Mouse (Mus musculus) yolk sac, embryonic 10.5 days (tissue): ENCODE measurements around the gene Fbh1.
"Not testable (repeated sequence)": the region's sequence is repeated elsewhere in the genome, so short reads cannot be mapped to it uniquely, and the experiment has no call there.

Experiments used
- DNase-seq: peaks from one replicate; pipeline ENCODE4 v3.0.0-alpha.2; 2017; ENCODE audit warnings: low spot score

Gene Fbh1

GRCm38 (mm10) chr2:11718573-11718972, 58.8 kb downstream of the Fbh1 start:
- DNase-seq: no peak

GRCm38 (mm10) chr2:11714535-11714934, 62.8 kb downstream of the Fbh1 start:
- no peak for DNase-seq

- no peak for DNase-seq
Observed at GRCm38 (mm10) chr2:11713021-11713420, 64.4 kb downstream of the Fbh1 start.

- no peak for DNase-seq
Observed at GRCm38 (mm10) chr2:11712483-11712990, 64.8 kb downstream of the Fbh1 start.

GRCm38 (mm10) chr2:11710101-11710500, 67.3 kb downstream of the Fbh1 start:
- not testable (repeated sequence) for DNase-seq

- no peak for DNase-seq
Observed at GRCm38 (mm10) chr2:11708538-11708937, 68.8 kb downstream of the Fbh1 start.

- no peak for DNase-seq
Observed at GRCm38 (mm10) chr2:11706746-11707065, 70.7 kb downstream of the Fbh1 start.

GRCm38 (mm10) chr2:11706030-11706745, 71.2 kb downstream of the Fbh1 start:
- DNase-seq: no peak

GRCm38 (mm10) chr2:11705201-11706025, 72.0 kb downstream of the Fbh1 start, which contains the start of gene Il15ra:
Gene Il15ra, plus strand, starts transcription at chr2:11705290.
- peak; percentile 12 for DNase-seq

- DNase-seq: no peak
Observed at GRCm38 (mm10) chr2:11699905-11700304, 77.5 kb downstream of the Fbh1 start.

GRCm38 (mm10) chr2:11698994-11699393, 78.4 kb downstream of the Fbh1 start:
- peak; percentile 14 for DNase-seq

- no peak for DNase-seq
Observed at GRCm38 (mm10) chr2:11695867-11696266, 81.5 kb downstream of the Fbh1 start.

- DNase-seq: no peak
Observed at GRCm38 (mm10) chr2:11694104-11694503, 83.3 kb downstream of the Fbh1 start.

- DNase-seq: no peak
Observed at GRCm38 (mm10) chr2:11693352-11693751, 84.0 kb downstream of the Fbh1 start.
